Mouse (Mus musculus) heart, postnatal 0 days (tissue): Measurements from ENCODE around the gene Nup210. TPM values are rescaled to one million over a fixed set of nuclear protein-coding genes. Genes with fewer than 3 reads are reported as not detected.
A peak's percentile ranks its signal among the peaks of the same experiment; 100 is the strongest.

Source experiments
- ATAC-seq: fragments of 200-750 bp; cut with Nextera tagmentation; 2 replicates; pipeline ENCODE4 v1.8.0; 2017; ENCODE audit warnings: low read depth, moderate number of reproducible peaks, moderate library complexity; ENCODE audit not compliant: insufficient read depth
- DNase-seq: peaks from one replicate; pipeline ENCODE4 v3.0.0-alpha.2; 2016; ENCODE audit warnings: low spot score
- H3K27ac ChIP-seq: fragments of 300-500 bp; sonication (generic); 2 replicates; pipeline ENCODE4 v1.5.1; 2014; ENCODE audit warnings: low read depth, mild to moderate bottlenecking
- H3K27me3 ChIP-seq: fragments of 300-500 bp; sonication (generic); 2 replicates; pipeline ENCODE4 v1.6.1; 2014; ENCODE audit warnings: low read length, mixed read lengths; ENCODE audit not compliant: control insufficient read depth, insufficient read depth
- H3K36me3 ChIP-seq: fragments of 300-500 bp; sonication (generic); replicated peaks from 2 replicates; pipeline ENCODE4 v1.6.1; 2014; ENCODE audit warnings: low read length, mixed read lengths; ENCODE audit not compliant: control insufficient read depth, insufficient read depth
- H3K4me1 ChIP-seq: fragments of 300-500 bp; sonication (generic); 2 replicates; pipeline ENCODE4 v1.6.1; 2014; ENCODE audit warnings: antibody characterized with exemption; ENCODE audit not compliant: control insufficient read depth, insufficient read depth
- H3K4me2 ChIP-seq: fragments of 300-500 bp; sonication (generic); 2 replicates; pipeline ENCODE4 v1.6.1; 2014; ENCODE audit warnings: low read depth, mild to moderate bottlenecking, low read length, moderate library complexity
- H3K4me3 ChIP-seq: fragments of 300-500 bp; sonication (generic); 2 replicates; pipeline ENCODE4 v1.5.1; 2014; ENCODE audit warnings: low read depth, low read length
- H3K9ac ChIP-seq: fragments of 300-500 bp; sonication (generic); replicated peaks from 2 replicates; pipeline ENCODE4 v1.6.1; 2014; ENCODE audit warnings: low read depth, low read length, mixed read lengths
- H3K9me3 ChIP-seq: fragments of 300-500 bp; sonication (generic); replicated peaks from 2 replicates; pipeline ENCODE4 v1.6.1; 2016; ENCODE audit warnings: low read length; ENCODE audit not compliant: control insufficient read depth
- CTCF ChIP-seq: IDR thresholded peaks from 2 replicates; pipeline ENCODE4 v1.5.1; 2016; ENCODE audit warnings: antibody characterized with exemption, control low read depth, low read depth
- EP300 ChIP-seq: IDR thresholded peaks from 2 replicates; pipeline ENCODE4 v1.6.1; 2016; ENCODE audit warnings: antibody characterized with exemption, low read depth
- WGBS: fragments of 180-500 bp; shearing (Covaris S2); extraction: QIAGEN DNeasy Blood & Tissue Kit; methylation state at CpG from one replicate; pipeline ENCODE4 v1.1.7; 2014; 5-methylcytosine and 5-hydroxymethylcytosine counted together
- polyA plus RNA-seq: library from polyadenylated mRNA; unstranded; fragments of >200 nt; fragmentation: Nextera tagmentation; extraction: Ambion mirVana; gene quantifications from 2 replicates; pipeline ENCODE4 v1.2.1, GENCODE M21; 2015
- total RNA-seq: library from RNA; depleted of rRNA; stranded (reverse); fragments of >200 nt; gene quantifications from 2 replicates; pipeline ENCODE4 v1.2.3, GENCODE M21; 2014; ENCODE audit warnings: low replicate concordance; rRNA removed

Nup210 gene
- total and polyA plus RNA-seq, 2 experiments from 2014 or later = 1.6 to 13.4 TPM

- peak; percentile 24; the same call in 1 of the 2 replicates for ATAC-seq
- no peak overlapping the region for H3K4me2 ChIP-seq
- WGBS = 8% methylated on average over 2 of the region's 2 CpGs
These were observed 147.2 kb downstream of the Nup210 start for GRCm38 (mm10) chr6:90969341-90969871.

More at GRCm38 (mm10) chr6:90969341-90969871, 147.2 kb downstream of the Nup210 start:
- peak overlapping the region; percentile 49 for H3K27ac ChIP-seq
- no peak for DNase-seq
- H3K9me3 ChIP-seq = no peaks in the 10 kb centered on the region
- H3K4me3 ChIP-seq = no peak overlapping the region
- H3K4me1 ChIP-seq = peaks cover 10% of the 10 kb centered on the region
- H3K9ac ChIP-seq = no peak overlapping the region
- H3K27me3 ChIP-seq = no peaks in the 10 kb centered on the region
- no peaks in the 10 kb centered on the region for H3K36me3 ChIP-seq
- no peak for TF ChIP-seq EP300
- no peak for TF ChIP-seq CTCF

Other genes with a start within 250 kb of the Nup210 start
- 93.7 and 183 TPM in 2 replicates for gene Iqsec1, start 128.1 kb downstream of the Nup210 start, total RNA-seq
- 12.0 and 13.5 TPM in 2 replicates for gene Iqsec1, start 128.1 kb downstream of the Nup210 start, polyA plus RNA-seq
- 17.9 and 19.6 TPM in 2 replicates for gene Hdac11, start 39.8 kb upstream of the Nup210 start, total RNA-seq
- 9.2 and 9.5 TPM in 2 replicates for gene Hdac11, start 39.8 kb upstream of the Nup210 start, polyA plus RNA-seq
- gene Fbln2, start 95.6 kb upstream of the Nup210 start, total RNA-seq = 222 and 302 TPM in 2 replicates
- 117 and 120 TPM in 2 replicates for gene Fbln2, start 95.6 kb upstream of the Nup210 start, polyA plus RNA-seq